Mouse (Mus musculus) stomach, postnatal 0 days (tissue): ENCODE data around the gene Fst.

ENCODE experiments used
- CTCF ChIP-seq: IDR thresholded peaks from 2 replicates; pipeline ENCODE4 v1.5.1; 2016; ENCODE audit warnings: antibody characterized with exemption, low read depth, mild to moderate bottlenecking, moderate library complexity
- EP300 ChIP-seq: optimal IDR thresholded peaks from 2 replicates; pipeline ENCODE3; 2016; ENCODE audit warnings: antibody characterized with exemption

DNA sequence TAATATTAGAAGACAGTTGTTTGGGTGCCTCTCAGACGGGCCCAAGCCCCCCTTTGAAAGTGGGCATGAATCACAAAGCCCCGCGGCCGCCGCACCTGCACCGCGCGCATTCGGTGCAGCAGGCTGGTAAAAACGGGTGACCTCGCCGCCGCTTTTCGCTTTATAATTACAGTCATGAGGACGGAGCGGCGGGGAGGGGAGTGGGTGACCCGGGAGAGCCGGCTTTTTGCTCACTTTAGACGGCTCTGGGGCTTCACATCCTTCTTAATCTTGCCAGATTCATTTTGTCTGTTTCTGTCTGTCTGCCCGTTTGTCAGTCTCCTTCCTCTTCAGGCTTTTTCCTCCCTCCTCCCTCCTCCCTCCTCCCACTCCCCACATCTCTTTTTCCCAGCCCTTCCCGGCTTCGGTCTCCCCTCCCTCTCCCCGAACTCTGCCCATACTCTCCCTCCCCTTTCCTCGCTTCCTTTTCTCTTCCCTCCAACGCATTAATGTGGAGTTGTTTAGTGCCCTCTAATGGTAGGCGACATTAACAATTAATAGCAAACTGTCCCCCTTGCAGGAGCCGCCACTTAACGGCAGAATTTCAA is 1.6 kb upstream of the Fst start:
- TF ChIP-seq CTCF, result peak; percentile 80
- TF ChIP-seq EP300, result no peak
